Mouse (Mus musculus) liver, embryonic 15.5 days (tissue): ENCODE results near the gene Meltf. TPM values are rescaled to one million over a fixed set of nuclear protein-coding genes. Genes with fewer than 3 reads are reported as not detected.

ENCODE experiments used
- polyA plus RNA-seq: library from polyadenylated mRNA; unstranded; fragments of >200 nt; fragmentation: Nextera tagmentation; extraction: Ambion mirVana; gene quantifications from 2 replicates; pipeline ENCODE4 v1.2.1, GENCODE M21; 2015

The Meltf gene
- polyA plus RNA-seq, 1 experiment from 2014 or later = 0.07 TPM

Other genes starting within 250 kb of the Meltf start
- gene Dlg1, start 215.4 kb upstream of the Meltf start, polyA plus RNA-seq = 6.6 and 7.6 TPM in 2 replicates
- gene Pigz, start 55.0 kb downstream of the Meltf start, polyA plus RNA-seq = 0.23 and 0.48 TPM in 2 replicates
- 38.1 and 39.4 TPM in 2 replicates for gene 0610012G03Rik, start 69.7 kb downstream of the Meltf start, polyA plus RNA-seq
- 27.5 and 28.3 TPM in 2 replicates for gene Ncbp2, start 69.7 kb downstream of the Meltf start, polyA plus RNA-seq
- gene Senp5, start 124.5 kb downstream of the Meltf start, polyA plus RNA-seq = 4.7 and 5.1 TPM in 2 replicates
- 9.5 and 9.7 TPM in 2 replicates for gene Pak2, start 200.5 kb downstream of the Meltf start, polyA plus RNA-seq
- gene Pigx, start 220.9 kb downstream of the Meltf start, polyA plus RNA-seq = 27.8 and 31.5 TPM in 2 replicates
- 4.7 and 5.5 TPM in 2 replicates for gene Cep19, start 221.0 kb downstream of the Meltf start, polyA plus RNA-seq